Mouse (Mus musculus) hematopoietic multipotent progenitor cell, adult 10-12 weeks (in vitro differentiated cells): ENCODE data around the gene Rnf40. TPM values are rescaled to one million over a fixed set of nuclear protein-coding genes. Genes with fewer than 3 reads are reported as not detected.

ENCODE experiments used
- polyA plus RNA-seq: library from polyadenylated mRNA; stranded (reverse); fragments of >175 nt; gene quantifications from 2 replicates; pipeline ENCODE4 v1.2.3, GENCODE M21; 2012; ENCODE audit warnings: low replicate concordance

The Rnf40 gene
- 49.1 and 52.5 TPM in 2 replicates for polyA plus RNA-seq

DNA sequence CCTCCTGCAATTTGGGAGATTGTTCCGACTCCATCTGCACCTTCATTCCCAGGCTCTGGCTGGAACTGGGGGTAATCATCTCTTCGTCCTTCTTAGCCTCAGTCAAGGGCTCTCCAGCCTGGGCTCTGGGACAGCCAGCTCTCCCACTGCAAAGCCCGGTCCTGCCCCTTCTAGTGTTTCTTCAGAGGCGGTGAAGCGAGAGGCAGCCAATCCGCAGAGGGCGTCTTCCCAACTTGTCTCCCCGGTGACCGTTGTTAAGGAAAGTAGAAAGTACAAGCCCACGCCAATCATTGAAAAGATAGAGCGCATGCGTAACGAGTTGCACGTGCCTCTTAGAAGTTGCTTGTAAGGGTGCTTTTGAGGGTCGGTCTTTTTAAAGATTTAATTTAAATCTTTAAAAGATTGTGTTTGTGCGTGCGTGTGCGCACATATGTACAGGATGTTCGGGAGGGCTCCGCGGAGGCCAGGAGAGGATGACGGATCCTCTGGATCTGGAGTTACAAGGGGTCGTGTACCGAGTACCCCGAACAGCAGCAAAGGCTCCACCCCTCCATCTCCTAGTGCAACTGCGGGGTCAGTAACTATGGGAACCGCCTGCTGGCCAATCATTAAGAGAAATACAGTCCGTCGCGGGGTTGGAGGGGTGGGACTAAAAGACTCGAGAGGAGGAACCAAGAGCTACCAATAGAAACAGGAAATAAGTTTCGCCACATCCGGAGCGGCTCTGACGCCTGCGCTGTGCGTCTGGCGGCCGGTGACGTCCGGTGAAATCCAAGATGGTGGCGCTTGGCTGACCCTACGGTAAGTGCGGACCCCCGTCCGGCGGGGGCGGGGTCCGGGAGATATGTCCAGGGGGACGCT is at the start of gene Rnf40, which contains the start of gene Ccdc189:
TSS of gene Rnf40 (plus strand) at position 757 of the 861 bp plus-strand sequence.
TSS of gene Ccdc189 (minus strand) at position 585 of the 861 bp plus-strand sequence.

GRCm38 (mm10) chr7:127561340-127561858 is 27.2 kb upstream of the Rnf40 start, which contains the start of gene Tmem265:
Gene Tmem265, plus strand, starts transcription at chr7:127561390.

DNA sequence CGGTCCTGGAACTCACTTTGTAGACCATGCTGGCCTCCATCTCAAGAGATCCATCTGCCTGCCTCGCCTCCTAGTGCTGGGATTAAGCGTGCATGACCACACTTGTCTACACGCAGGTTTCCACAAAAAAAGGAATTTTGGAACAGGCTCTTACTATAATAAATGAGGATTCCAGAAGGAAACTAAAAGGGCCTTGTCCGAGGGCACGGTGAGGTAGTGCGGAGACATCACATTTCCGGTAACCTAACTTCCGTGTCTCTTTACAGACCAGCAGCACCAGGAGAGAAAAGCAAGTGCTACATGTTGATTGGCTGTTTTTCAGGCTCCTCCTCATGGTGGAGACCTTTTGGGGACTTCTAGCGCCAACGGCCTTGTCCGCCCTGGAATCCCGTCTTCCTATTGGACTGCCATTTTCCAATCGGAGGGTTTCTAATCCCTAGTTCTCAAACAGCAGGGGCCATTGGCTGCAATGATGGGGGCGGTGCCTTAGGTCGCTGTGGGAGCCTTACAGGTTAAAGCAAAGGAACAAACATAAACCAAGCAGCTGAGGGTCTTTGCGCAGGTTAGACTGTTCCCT is 15.6 kb upstream of the Rnf40 start, which contains the start of gene Phkg2:
TSS of gene Phkg2 (plus strand) at position 446 of the 577 bp plus-strand sequence.

DNA sequence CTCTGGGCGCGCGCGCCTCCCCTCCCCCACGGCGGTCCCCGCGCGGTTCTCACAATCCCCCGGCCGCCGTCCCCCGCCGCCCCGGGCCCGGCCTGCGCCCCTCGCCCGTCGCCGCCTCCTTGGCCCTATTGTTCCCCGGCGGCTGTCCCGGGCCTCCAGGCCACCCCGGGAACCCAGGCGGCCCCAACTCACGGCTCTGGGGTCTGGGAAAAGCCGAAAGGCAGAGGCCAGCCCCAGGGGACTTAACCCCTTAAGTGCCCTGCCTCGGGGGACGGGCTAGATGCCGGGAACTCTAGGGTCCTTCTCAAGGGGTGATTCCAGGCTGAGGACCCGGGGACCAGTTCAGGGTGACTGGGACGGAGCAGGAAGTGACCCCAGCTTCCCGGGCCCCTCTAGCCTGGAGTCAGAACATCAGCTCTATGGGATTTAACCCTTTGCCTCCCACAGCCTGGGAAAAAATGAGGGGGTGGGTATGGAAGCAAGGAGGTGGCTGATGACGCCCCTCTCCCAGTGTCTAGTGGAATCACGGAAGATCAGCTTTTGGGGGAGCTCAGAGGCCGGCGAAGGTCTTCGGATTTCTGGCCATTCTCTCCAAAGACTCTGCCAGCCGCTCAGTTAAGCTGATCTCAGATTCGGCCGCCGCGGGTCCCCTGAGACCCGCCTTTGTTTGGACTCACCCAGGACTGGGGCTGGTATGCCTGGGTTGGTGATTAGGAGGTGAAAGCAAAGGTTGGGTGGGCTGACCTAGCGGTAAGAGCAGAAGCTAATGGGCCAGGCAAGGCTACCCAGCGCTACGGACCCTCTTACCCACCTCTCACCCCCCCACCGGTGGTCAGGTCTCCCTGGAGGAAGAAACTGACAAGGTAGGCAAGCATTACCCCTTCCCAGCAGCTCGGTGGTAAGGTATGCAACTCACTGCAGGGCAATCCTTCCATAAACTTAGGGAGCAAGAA is 26.6 kb downstream of the Rnf40 start, which contains the start of gene Zfp629:
TSS of gene Zfp629 (minus strand) at position 907 of the 953 bp plus-strand sequence.

Other genes starting within 250 kb of the Rnf40 start
- gene Zfp768, start 243.2 kb upstream of the Rnf40 start, polyA plus RNA-seq: 11.8 and 12.1 TPM in 2 replicates
- gene Zfp747, start 212.7 kb upstream of the Rnf40 start, polyA plus RNA-seq: 6.0 and 8.8 TPM in 2 replicates
- gene 9130019O22Rik, start 201.6 kb upstream of the Rnf40 start, polyA plus RNA-seq: 1.1 and 1.4 TPM in 2 replicates
- gene E430018J23Rik, start 195.1 kb upstream of the Rnf40 start, polyA plus RNA-seq: 5.7 and 9.3 TPM in 2 replicates
- gene Zfp764, start 181.9 kb upstream of the Rnf40 start, polyA plus RNA-seq: 2.3 and 3.1 TPM in 2 replicates
- 25.8 and 61.8 TPM in 2 replicates for gene Zfp688, start 166.7 kb upstream of the Rnf40 start, polyA plus RNA-seq
- gene Zfp689, start 139.6 kb upstream of the Rnf40 start, polyA plus RNA-seq: 13.2 and 16.8 TPM in 2 replicates
- 140 and 180 TPM in 2 replicates for gene Prr14, start 129.2 kb upstream of the Rnf40 start, polyA plus RNA-seq
- 733 and 1,419 TPM in 2 replicates for gene Fbrs, start 109.6 kb upstream of the Rnf40 start, polyA plus RNA-seq
- gene Srcap, start 76.8 kb upstream of the Rnf40 start, polyA plus RNA-seq: 63.6 and 79.8 TPM in 2 replicates
- gene Gm42715, start 69.2 kb upstream of the Rnf40 start, polyA plus RNA-seq: 39.4 and 48.5 TPM in 2 replicates
- 0.69 and 5.4 TPM in 2 replicates for gene Tmem265, start 27.4 kb upstream of the Rnf40 start, polyA plus RNA-seq
- 32.2 and 89.3 TPM in 2 replicates for gene Phkg2, start 15.4 kb upstream of the Rnf40 start, polyA plus RNA-seq
- gene Ccdc189, start 172 bp upstream of the Rnf40 start, polyA plus RNA-seq: 2.1 and 3.3 TPM in 2 replicates
- gene Zfp629, start 27.0 kb downstream of the Rnf40 start, polyA plus RNA-seq: 11.0 and 18.9 TPM in 2 replicates
- gene Bcl7c, start 120.2 kb downstream of the Rnf40 start, polyA plus RNA-seq: 238 and 564 TPM in 2 replicates
- 0.25 TPM in 1 of 2 replicates, not detected in the other for gene Ctf1, start 124.0 kb downstream of the Rnf40 start, polyA plus RNA-seq
- not detected in 2 replicates for gene Ctf2, start 143.4 kb downstream of the Rnf40 start, polyA plus RNA-seq
- 26.7 and 56.3 TPM in 2 replicates for gene Fbxl19, start 155.8 kb downstream of the Rnf40 start, polyA plus RNA-seq
- gene Orai3, start 181.0 kb downstream of the Rnf40 start, polyA plus RNA-seq: 46.3 and 124 TPM in 2 replicates
- gene Setd1a, start 187.9 kb downstream of the Rnf40 start, polyA plus RNA-seq: 61.8 and 82.0 TPM in 2 replicates
- 7.0 TPM in 1 of 2 replicates, not detected in the other for gene Gm49388, start 196.8 kb downstream of the Rnf40 start, polyA plus RNA-seq
- 0.94 and 7.6 TPM in 2 replicates for gene Hsd3b7, start 211.8 kb downstream of the Rnf40 start, polyA plus RNA-seq
- 86.0 and 101 TPM in 2 replicates for gene Stx4a, start 235.5 kb downstream of the Rnf40 start, polyA plus RNA-seq
- 0.03 and 0.11 TPM in 2 replicates for gene Stx1b, start 235.8 kb downstream of the Rnf40 start, polyA plus RNA-seq